Mouse (Mus musculus): ENCODE results near the gene Cpne1.

DNA sequence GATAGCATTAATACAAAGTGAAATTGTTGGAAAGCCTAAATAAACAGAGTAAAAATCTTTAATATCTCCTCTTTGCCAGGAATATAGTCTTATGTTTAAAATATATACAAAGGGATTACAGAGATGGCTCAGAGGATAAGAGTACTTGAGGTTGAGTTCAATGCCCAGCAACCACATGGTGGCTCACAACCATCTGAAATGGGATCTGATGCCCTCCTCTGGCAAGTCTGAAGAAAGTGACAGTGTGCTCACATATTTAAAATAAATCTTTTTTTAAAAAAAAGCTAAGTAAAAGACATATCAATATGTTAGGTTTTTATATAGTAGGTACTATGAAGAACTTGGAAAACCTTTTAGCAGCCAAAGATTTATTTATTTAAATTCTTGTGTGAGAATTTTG is 39.8 kb upstream of the Cpne1 start:
- TF ChIP-seq CTCF (IDR thresholded peaks at IDR 0.05; ENCODE audit: low read depth): no peak
- no peak for TF ChIP-seq EP300 (IDR thresholded peaks at IDR 0.05; ENCODE audit: low read depth)
